Mouse (Mus musculus) mesoderm, embryonic 11.5 days (tissue): ENCODE measurements around the gene Cdc34b.
"Not testable (repeated sequence)": the region's sequence is repeated elsewhere in the genome, so short reads cannot be mapped to it uniquely, and the experiment has no call there.

Experiments used
- DNase-seq: peaks from one replicate; pipeline ENCODE4 v3.0.0-alpha.2; 2012; ENCODE audit warnings: low read depth, low spot score

Gene Cdc34b

GRCm38 (mm10) chr11:94741732-94742272 lies at the start of gene Cdc34b:
TSS of gene Cdc34b (plus strand) at chr11:94741782.
- DNase-seq = no peak

GRCm38 (mm10) chr11:94692502-94692901 lies 49.1 kb upstream of the Cdc34b start:
- not testable (repeated sequence) for DNase-seq

- no peak for DNase-seq
Measured at GRCm38 (mm10) chr11:94695508-94695907, 46.1 kb upstream of the Cdc34b start.

- DNase-seq = no peak
Measured at GRCm38 (mm10) chr11:94697140-94697539, 44.4 kb upstream of the Cdc34b start.

- no peak for DNase-seq
Measured at GRCm38 (mm10) chr11:94697703-94698464, 43.7 kb upstream of the Cdc34b start.

GRCm38 (mm10) chr11:94699399-94699798 lies 42.2 kb upstream of the Cdc34b start:
- no peak for DNase-seq

GRCm38 (mm10) chr11:94701401-94702215 lies 40.0 kb upstream of the Cdc34b start:
- DNase-seq = peak; percentile 29

- DNase-seq = no peak
Measured at GRCm38 (mm10) chr11:94702216-94702610, 39.4 kb upstream of the Cdc34b start.

- DNase-seq = no peak
Measured at GRCm38 (mm10) chr11:94704020-94704419, 37.6 kb upstream of the Cdc34b start.

GRCm38 (mm10) chr11:94704472-94704871 lies 37.1 kb upstream of the Cdc34b start, which contains the start of gene Gm11541:
TSS of gene Gm11541 (minus strand) at chr11:94704499.
- no peak for DNase-seq

- DNase-seq = no peak
Measured at GRCm38 (mm10) chr11:94713246-94713860, 28.2 kb upstream of the Cdc34b start.

- DNase-seq = no peak
Measured at GRCm38 (mm10) chr11:94715622-94716021, 26.0 kb upstream of the Cdc34b start.

- DNase-seq = peak; percentile 48
Measured at GRCm38 (mm10) chr11:94716754-94717153, 24.8 kb upstream of the Cdc34b start.

- no peak for DNase-seq
Measured at GRCm38 (mm10) chr11:94717239-94717638, 24.3 kb upstream of the Cdc34b start.

- DNase-seq = no peak
Measured at GRCm38 (mm10) chr11:94718113-94718909, 23.3 kb upstream of the Cdc34b start.

GRCm38 (mm10) chr11:94719216-94719615 lies 22.4 kb upstream of the Cdc34b start:
- DNase-seq = no peak

GRCm38 (mm10) chr11:94727306-94727705 lies 14.3 kb upstream of the Cdc34b start:
- no peak for DNase-seq

GRCm38 (mm10) chr11:94728545-94728944 lies 13.0 kb upstream of the Cdc34b start:
- no peak for DNase-seq

GRCm38 (mm10) chr11:94729565-94729964 lies 12.0 kb upstream of the Cdc34b start:
- no peak for DNase-seq

- DNase-seq = peak; percentile 76
Measured at GRCm38 (mm10) chr11:94730261-94730660, 11.3 kb upstream of the Cdc34b start.

GRCm38 (mm10) chr11:94731229-94731628 lies 10.4 kb upstream of the Cdc34b start:
- no peak for DNase-seq
